Mouse (Mus musculus): ENCODE data around the gene Iqgap3. TPM values are rescaled to one million over a fixed set of nuclear protein-coding genes. Genes with fewer than 3 reads are reported as not detected.

Gene Iqgap3
- total RNA-seq, 1 experiment from 2014 or later: 17.2 TPM

DNA sequence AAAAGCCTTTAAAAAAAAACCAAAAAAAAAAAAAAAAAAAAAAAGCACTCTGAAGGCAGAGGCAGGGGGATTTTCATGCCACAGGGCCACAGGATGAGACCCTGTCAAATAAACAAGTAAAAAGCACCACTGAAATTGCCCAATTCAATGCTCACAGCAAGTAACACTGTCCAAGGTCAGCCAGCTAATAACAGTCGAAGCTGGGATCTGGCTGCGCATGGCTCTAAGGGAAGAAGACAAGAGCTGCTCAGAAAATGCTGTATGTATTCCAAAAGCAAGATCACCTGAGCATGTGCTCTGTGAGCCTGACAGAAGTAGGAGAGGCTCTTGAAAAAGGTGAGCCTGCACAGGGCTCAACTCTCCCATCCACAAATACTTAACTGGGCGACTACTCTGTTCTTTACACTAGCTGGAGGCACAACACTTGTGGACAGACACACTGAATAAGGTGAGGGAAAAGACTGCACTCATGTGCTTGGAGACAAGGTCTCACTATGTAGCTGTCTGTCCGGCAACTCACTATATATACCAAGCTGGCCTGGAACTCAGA lies 55.2 kb downstream of the Iqgap3 start:
- ATAC-seq (replicated peaks; ENCODE audit: low read depth, poor library complexity, severe bottlenecking): no peak

DNA sequence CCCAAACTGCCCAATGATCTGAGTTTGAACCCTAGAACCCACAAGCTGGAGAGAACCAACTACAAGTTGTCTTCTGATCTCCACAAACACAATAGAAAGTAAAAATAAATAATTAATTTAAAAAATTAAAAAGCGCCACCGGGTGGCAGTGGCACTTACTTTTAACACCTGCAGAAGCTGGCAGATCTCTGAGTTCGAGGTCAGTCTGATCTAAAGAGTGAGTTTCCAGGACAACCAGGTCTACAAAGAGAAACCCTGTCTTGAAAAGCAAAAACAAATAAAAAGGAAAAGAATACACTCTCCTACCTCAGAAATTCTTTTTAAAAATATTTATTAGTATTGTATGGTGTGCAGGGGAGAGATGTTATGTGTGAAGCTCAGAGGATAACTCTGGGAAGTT lies 56.0 kb downstream of the Iqgap3 start:
- no peak for ATAC-seq (replicated peaks; ENCODE audit: low read depth, poor library complexity, severe bottlenecking)

- peak; percentile 62 for ATAC-seq (replicated peaks; ENCODE audit: low read depth, poor library complexity, severe bottlenecking)
These were observed 56.8 kb downstream of the Iqgap3 start for GRCm38 (mm10) chr3:88138336-88139242.

DNA sequence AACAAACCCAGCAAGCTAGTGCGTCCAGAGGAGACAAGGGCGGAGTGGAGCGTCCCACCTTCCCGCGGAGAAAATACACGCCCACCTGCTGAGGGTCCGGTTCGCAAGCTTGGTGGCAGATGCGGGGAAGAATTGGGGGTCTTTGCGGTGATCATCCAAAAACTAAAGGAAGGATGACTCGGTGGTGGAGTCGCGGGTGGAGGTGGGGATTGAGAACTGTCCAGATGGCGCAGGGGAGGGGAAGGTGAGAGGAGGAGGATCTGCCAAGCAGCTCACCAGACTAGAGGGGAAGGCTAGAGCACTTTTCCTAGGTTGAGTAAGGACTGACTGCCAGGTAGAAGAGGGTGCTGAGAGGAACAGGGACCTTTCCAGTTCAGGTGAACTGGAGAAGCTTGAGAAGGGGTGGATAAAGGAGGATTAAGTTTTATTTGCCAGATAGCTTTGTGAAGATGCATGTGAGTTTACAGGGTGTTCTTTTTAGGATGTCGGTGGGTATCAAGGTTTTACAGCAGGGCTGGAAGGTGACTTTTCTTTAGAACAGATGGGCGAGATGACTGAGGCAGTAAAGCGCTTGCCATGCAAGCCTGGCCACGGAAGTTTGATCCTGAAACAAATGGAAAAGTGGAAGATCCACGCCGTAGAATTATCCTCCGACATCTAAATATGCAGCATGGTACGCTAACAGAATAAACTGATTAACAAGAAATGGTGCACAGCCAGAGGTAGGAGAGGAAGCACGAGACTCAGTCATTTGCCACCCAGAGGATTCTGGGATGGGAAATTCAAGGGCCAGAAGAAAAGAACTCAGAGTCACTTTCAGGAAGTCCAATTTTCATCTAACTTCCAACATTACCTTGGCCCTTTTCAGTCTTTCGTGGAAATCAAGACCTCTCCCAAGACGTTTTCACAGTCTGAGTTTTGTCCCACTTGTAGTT lies 57.7 kb downstream of the Iqgap3 start:
- ATAC-seq (replicated peaks; ENCODE audit: low read depth, poor library complexity, severe bottlenecking): no peak

GRCm38 (mm10) chr3:88140178-88140902 lies 58.6 kb downstream of the Iqgap3 start:
- ATAC-seq (replicated peaks; ENCODE audit: low read depth, poor library complexity, severe bottlenecking): no peak

DNA sequence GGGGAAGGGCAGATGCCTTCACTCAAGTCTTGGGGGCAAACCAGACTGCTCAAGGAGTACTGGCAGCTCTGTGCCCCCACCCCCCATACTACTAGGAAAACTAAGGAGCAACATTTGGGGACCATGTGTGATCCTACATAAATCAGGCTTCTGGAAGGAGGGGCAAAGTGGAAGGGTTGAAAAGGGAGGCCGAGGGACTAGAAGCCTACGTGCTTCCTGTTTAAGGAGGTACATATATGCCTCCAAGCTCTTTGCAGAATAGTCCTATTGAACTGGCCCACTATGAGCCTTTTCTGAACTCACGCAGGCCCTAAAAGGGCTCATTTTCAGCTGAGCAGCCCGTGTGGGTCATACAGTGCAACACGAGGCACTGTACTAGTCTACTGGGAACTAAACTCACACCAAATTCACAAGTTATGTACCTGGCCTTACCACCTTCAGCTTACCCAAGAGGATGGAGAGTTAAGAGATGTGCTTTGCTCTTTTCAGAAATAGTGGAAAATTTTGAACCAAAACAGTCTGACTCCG lies 59.2 kb downstream of the Iqgap3 start:
- no peak for ATAC-seq (replicated peaks; ENCODE audit: low read depth, poor library complexity, severe bottlenecking)

DNA sequence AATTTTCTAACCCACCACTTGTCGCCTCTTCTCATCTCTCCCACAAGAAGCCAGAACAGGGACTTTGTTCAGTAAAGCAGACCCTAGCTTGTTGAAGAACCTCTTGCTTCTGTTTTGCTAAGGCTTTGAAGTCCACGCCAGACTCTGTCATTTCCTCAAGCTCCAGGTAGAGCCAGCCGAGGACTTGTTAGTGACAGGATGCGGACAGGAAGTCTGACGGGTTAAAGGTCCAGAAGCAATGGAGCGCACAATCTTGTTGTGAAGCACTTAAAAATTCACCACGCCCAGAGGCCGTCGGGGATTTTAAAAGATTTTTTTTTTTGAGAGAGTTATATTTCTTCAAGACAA lies 59.6 kb downstream of the Iqgap3 start:
- ATAC-seq (replicated peaks; ENCODE audit: low read depth, poor library complexity, severe bottlenecking): no peak

GRCm38 (mm10) chr3:88141787-88142523 lies 60.2 kb downstream of the Iqgap3 start, which contains the start of gene Mef2d:
Mef2d (plus strand) TSS chr3:88142372.
- peak; percentile 57 for ATAC-seq (replicated peaks; ENCODE audit: low read depth, poor library complexity, severe bottlenecking)

GRCm38 (mm10) chr3:88142546-88142915 lies 60.8 kb downstream of the Iqgap3 start:
- no peak for ATAC-seq (replicated peaks; ENCODE audit: low read depth, poor library complexity, severe bottlenecking)

GRCm38 (mm10) chr3:88142916-88143771 lies 61.4 kb downstream of the Iqgap3 start:
- 0 out of 2 replicates have a peak, but pooled peaks have one; percentile 2 for ATAC-seq (replicated peaks; ENCODE audit: low read depth, poor library complexity, severe bottlenecking)

DNA sequence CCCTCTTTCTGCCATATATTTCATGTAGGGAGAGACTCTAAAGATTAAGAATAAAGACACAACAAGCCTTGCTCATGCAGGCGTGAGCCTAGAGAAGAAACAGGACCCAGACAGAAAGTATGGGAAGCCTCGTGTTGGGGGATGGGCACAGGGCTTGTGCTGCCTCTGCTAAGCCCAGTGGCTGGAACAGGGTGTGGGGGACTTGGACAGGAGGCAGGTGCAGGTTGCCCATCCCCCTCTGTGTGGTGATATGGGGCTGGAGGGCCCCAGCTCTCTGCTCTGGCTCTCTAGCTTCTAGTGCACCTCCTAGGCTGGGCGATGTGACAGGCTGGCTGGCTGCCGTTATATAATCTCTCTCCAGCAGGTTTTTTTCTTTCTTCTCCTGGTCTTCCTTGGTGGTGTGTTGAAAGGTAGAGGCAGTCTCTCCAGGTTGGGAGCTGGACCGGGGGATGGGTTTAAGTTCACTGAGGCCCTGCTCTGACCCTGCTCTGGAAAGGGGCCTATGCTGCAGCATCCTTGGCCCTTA lies 62.3 kb downstream of the Iqgap3 start:
- no peak for ATAC-seq (replicated peaks; ENCODE audit: low read depth, poor library complexity, severe bottlenecking)

GRCm38 (mm10) chr3:88144648-88145410 lies 63.1 kb downstream of the Iqgap3 start:
- ATAC-seq (replicated peaks; ENCODE audit: low read depth, poor library complexity, severe bottlenecking): no peak

DNA sequence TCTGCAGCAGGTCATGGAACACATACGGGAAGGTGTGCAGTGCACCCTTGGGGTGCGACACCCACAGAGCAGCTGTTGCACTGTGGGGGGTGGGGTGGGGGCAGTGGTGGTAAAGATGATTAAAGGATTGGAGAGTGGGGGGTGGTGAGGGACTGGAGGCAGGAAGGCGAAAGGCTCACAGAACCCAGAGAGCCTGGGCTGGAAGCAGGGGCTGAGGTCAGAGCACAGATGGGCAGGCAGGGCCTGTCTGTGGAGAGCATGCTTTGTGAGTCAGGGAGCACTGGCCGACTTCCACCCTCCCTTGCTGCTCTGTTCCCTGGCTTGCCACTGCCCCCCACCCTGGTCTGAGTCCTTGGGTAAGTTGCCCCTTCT lies 63.6 kb downstream of the Iqgap3 start:
- no peak for ATAC-seq (replicated peaks; ENCODE audit: low read depth, poor library complexity, severe bottlenecking)

DNA sequence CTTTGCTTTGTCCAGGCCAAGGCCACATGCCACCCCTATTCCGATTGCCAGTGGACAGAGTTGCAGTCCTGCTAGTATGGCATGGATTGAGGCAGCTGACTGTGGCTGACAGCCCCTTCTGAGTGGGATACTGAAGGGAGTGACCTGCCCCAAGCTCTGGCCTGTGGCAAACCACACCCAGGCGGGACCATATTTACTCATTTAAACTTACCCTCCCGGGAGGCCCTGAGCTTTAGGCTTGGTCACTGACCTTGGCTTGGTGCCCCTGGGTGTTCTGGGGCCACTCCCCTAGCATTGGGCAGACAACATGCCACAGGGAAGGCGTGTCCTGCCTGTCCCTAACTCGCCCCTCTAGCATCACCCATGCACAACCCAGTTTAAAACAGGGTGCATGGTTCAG lies 64.2 kb downstream of the Iqgap3 start:
- no peak for ATAC-seq (replicated peaks; ENCODE audit: low read depth, poor library complexity, severe bottlenecking)

DNA sequence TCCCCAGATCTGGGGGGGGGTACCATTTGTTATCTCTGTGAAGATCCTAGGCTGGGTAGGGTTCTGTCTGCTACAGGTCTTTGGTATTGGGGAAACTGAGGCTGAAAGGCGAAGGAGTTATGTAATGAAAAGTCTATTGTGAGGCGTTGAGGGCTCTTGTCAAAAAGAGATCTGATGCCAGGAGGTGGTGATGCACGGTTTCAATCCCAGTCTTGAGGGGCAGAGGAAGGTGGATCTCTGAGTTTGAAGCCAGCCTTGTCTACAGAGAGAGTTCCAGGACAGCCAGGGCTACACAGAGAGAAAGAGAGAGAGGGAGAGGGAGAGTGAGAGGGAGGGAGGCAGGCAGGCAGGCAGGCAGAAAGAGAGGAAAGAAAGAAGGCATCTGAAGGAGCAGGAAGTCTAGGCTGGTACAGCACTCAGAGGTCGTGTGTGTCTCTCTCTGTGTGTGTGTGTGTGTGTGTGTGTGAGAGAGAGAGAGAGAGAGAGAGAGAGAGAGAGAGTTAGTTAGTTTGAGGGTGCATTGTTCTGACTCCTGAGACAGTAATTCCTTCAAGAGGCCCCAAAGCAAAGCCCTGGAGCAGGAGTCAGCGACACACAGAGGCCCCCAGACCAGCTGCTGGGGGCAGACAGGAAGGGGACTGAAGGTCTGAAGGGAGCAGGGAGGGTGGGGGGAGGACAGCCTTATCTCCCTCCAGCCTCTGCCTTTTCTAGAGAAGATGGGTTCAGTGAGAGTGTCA lies 64.8 kb downstream of the Iqgap3 start:
- no peak for ATAC-seq (replicated peaks; ENCODE audit: low read depth, poor library complexity, severe bottlenecking)

- ATAC-seq (replicated peaks; ENCODE audit: low read depth, poor library complexity, severe bottlenecking): no peak
These were observed 65.7 kb downstream of the Iqgap3 start for GRCm38 (mm10) chr3:88147444-88147843.

DNA sequence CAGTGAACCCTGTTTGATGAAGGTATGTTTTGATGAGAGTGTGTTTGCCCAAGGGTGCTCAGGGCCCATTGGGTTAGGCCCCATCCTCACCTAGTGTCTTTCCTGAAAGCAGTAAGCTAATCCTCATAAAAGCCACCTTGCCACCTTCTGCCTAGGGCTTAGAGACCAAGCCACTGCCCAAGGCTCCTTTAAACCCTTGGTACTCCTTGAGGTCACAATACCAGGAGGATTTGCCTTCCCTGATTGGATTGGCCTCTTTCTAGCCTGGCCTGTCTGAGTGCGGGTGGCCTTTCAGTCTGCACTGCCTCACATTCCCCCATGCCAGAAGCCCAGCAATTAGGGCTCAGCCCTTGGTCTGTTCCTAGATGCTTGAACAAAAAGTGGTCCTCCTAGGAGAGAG lies 66.1 kb downstream of the Iqgap3 start:
- no peak for ATAC-seq (replicated peaks; ENCODE audit: low read depth, poor library complexity, severe bottlenecking)

Data from common myeloid progenitor, adult 5-6 weeks (primary cell).